Mouse (Mus musculus) lung, adult 10 weeks (tissue): ENCODE results near the gene Vmn1r202. TPM values are rescaled to one million over a fixed set of nuclear protein-coding genes. Genes with fewer than 3 reads are reported as not detected.

Experiments
- polyA plus RNA-seq: library from polyadenylated mRNA; stranded (reverse); fragments of 350-450 nt; fragmentation: Illumina TruSeq; extraction: RNeasy Lipid Tissue Mini Kit (QIAGEN cat#74804); gene quantifications from one replicate; pipeline ENCODE4 v1.2.3, GENCODE M21; 2014; ENCODE audit warnings: low read depth, low replicate concordance; ENCODE audit not compliant: insufficient read depth

Vmn1r202 gene
- polyA plus RNA-seq, result not detected

GRCm38 (mm10) chr13:22505281-22505680, at the start of gene Vmn1r202:
TSS of gene Vmn1r202 (minus strand) at chr13:22505381.

GRCm38 (mm10) chr13:22552898-22553297, 47.7 kb upstream of the Vmn1r202 start, which contains the start of gene Vmn1r204:
TSS of gene Vmn1r204 (plus strand) at chr13:22553198.

GRCm38 (mm10) chr13:22517814-22518213, 12.6 kb upstream of the Vmn1r202 start, which contains the start of gene Vmn1r203:
TSS of gene Vmn1r203 (plus strand) at chr13:22518114.

GRCm38 (mm10) chr13:22471623-22472022, 33.6 kb downstream of the Vmn1r202 start, which contains the start of gene Vmn1r201:
TSS of gene Vmn1r201 (plus strand) at chr13:22471923.

Other genes with a start within 250 kb of the Vmn1r202 start
- gene Vmn1r195, start 234.9 kb downstream of the Vmn1r202 start, polyA plus RNA-seq, result not detected
- gene Vmn1r196, start 215.5 kb downstream of the Vmn1r202 start, polyA plus RNA-seq, result not detected
- not detected for gene Vmn1r197, start 180.8 kb downstream of the Vmn1r202 start, polyA plus RNA-seq
- not detected for gene Vmn1r198, start 155.0 kb downstream of the Vmn1r202 start, polyA plus RNA-seq
- not detected for gene Vmn1r199, start 125.6 kb downstream of the Vmn1r202 start, polyA plus RNA-seq
- gene Vmn1r200, start 115.0 kb downstream of the Vmn1r202 start, polyA plus RNA-seq, result not detected
- not detected for gene Vmn1r201, start 33.5 kb downstream of the Vmn1r202 start, polyA plus RNA-seq
- gene Vmn1r203, start 12.7 kb upstream of the Vmn1r202 start, polyA plus RNA-seq, result not detected
- gene Vmn1r204, start 47.8 kb upstream of the Vmn1r202 start, polyA plus RNA-seq, result not detected
- not detected for gene Vmn1r205, start 87.6 kb upstream of the Vmn1r202 start, polyA plus RNA-seq
- not detected for gene Vmn1r206, start 118.9 kb upstream of the Vmn1r202 start, polyA plus RNA-seq
- not detected for gene Vmn1r207-ps, start 224.2 kb upstream of the Vmn1r202 start, polyA plus RNA-seq